Mouse (Mus musculus) adrenal gland, postnatal 4 days (tissue): ENCODE data around the gene Slc23a2. TPM values are rescaled to one million over a fixed set of nuclear protein-coding genes. Genes with fewer than 3 reads are reported as not detected.
A peak's percentile ranks its signal among the peaks of the same experiment; 100 is the strongest.

Source experiments
- DNase-seq, 2 experiments: peaks; one replicate each; pipeline ENCODE4 v3.0.0; 2021 to 2022; ENCODE audit warnings: low spot score in 2 of 2, mixed read lengths in 2 of 2
- total RNA-seq, 2 experiments: library from RNA; stranded (reverse); gene quantifications; 2 replicates each; pipeline ENCODE4 v1.2.3; 2021

Gene Slc23a2
- total RNA-seq, 2 experiments from 2014 or later: 60.4 to 67.4 TPM

GRCm38 (mm10) chr2:132135876-132136637, 8.9 kb downstream of the Slc23a2 start:
- DNase-seq: no peak

- no peak for DNase-seq
Observed at GRCm38 (mm10) chr2:132134758-132135157, 10.2 kb downstream of the Slc23a2 start.

- DNase-seq: no peak
Observed at GRCm38 (mm10) chr2:132133436-132133835, 11.5 kb downstream of the Slc23a2 start.

GRCm38 (mm10) chr2:132131266-132131665, 13.6 kb downstream of the Slc23a2 start:
- peak; percentile 31 to 53 for DNase-seq

- no peak for DNase-seq
Observed at GRCm38 (mm10) chr2:132129980-132130379, 14.9 kb downstream of the Slc23a2 start.

GRCm38 (mm10) chr2:132129247-132129646, 15.7 kb downstream of the Slc23a2 start:
- DNase-seq: no peak

GRCm38 (mm10) chr2:132127904-132128303, 17.0 kb downstream of the Slc23a2 start:
- DNase-seq: no peak

- DNase-seq: no peak
Observed at GRCm38 (mm10) chr2:132126292-132126691, 18.6 kb downstream of the Slc23a2 start.

- DNase-seq: no peak
Observed at GRCm38 (mm10) chr2:132123063-132123462, 21.8 kb downstream of the Slc23a2 start.

- no peak for DNase-seq
Observed at GRCm38 (mm10) chr2:132121050-132121449, 23.9 kb downstream of the Slc23a2 start.

- no peak for DNase-seq
Observed at GRCm38 (mm10) chr2:132118646-132119045, 26.3 kb downstream of the Slc23a2 start.

- no peak for DNase-seq
Observed at GRCm38 (mm10) chr2:132115936-132116335, 29.0 kb downstream of the Slc23a2 start.

GRCm38 (mm10) chr2:132115344-132115743, 29.6 kb downstream of the Slc23a2 start:
- DNase-seq: no peak

GRCm38 (mm10) chr2:132113962-132114759, 30.7 kb downstream of the Slc23a2 start:
- DNase-seq: no peak

GRCm38 (mm10) chr2:132112319-132112718, 32.6 kb downstream of the Slc23a2 start:
- DNase-seq: no peak

- DNase-seq: no peak
Observed at GRCm38 (mm10) chr2:132111905-132112304, 33.0 kb downstream of the Slc23a2 start.

- DNase-seq: no peak
Observed at GRCm38 (mm10) chr2:132111266-132111665, 33.6 kb downstream of the Slc23a2 start.

- no peak for DNase-seq
Observed at GRCm38 (mm10) chr2:132110702-132111101, 34.2 kb downstream of the Slc23a2 start.

GRCm38 (mm10) chr2:132108988-132109387, 35.9 kb downstream of the Slc23a2 start:
- DNase-seq: no peak

GRCm38 (mm10) chr2:132107611-132108010, 37.3 kb downstream of the Slc23a2 start:
- no peak for DNase-seq

- DNase-seq: no peak
Observed at GRCm38 (mm10) chr2:132106069-132106468, 38.8 kb downstream of the Slc23a2 start.

- peak in 1 of 2 experiments; percentile 28 for DNase-seq
Observed at GRCm38 (mm10) chr2:132103265-132103664, 41.6 kb downstream of the Slc23a2 start.
